ENCODE assay signal across 9 mouse cellular contexts in the genomic region with DNA sequence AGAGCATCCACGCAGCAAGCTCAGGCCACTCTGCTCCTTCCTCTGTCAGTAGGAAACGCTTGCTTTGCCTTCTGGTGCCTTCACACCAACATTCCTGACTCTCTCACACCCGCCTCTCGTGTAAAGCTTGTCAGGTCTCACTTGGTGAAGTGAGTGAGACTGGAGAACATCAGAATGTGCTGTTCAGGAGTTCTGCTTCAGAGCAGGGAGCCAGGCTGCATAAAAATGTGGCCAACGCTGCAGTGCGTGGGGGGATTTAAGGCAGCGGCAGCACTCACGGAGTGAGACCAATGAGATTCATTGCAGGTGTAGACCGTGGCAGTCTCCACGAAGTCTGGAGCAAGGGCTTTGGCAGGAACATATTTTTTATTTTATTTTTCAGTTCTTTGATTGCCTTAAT.
DNase-seq lines count a peak whose midpoint lies in the region; ATAC-seq and TF ChIP-seq lines count a peak whose summit lies in the region.
"Had no signal": no experiment of that assay in that cellular context is flagged by ENCODE, and none has a peak within 500 bp of the region (broad histone marks: within the 10 kb centered on the region; RNA-seq: fewer than 3 reads in every experiment).

No protein-coding gene starts in this region.

- no peaks in the 10 kb centered on the region for H3K9me3 ChIP-seq in embryonic facial prominence, embryonic 12.5 days
- H3K9me3 ChIP-seq in embryonic facial prominence, embryonic 10.5 days: no peaks in the 10 kb centered on the region
- no peaks in the 10 kb centered on the region for H3K9me3 ChIP-seq in heart, postnatal 0 days (replicated peaks; ENCODE audit: control insufficient read depth, low read length)

- H3K27me3 ChIP-seq in embryonic facial prominence, embryonic 12.5 days: no peaks in the 10 kb centered on the region
- H3K27me3 ChIP-seq in embryonic facial prominence, embryonic 10.5 days (replicated peaks; ENCODE audit: low read depth, poor library complexity, severe bottlenecking): peaks cover 5% of the 10 kb centered on the region
- no peaks in the 10 kb centered on the region for H3K27me3 ChIP-seq in heart, postnatal 0 days (ENCODE audit: control insufficient read depth, insufficient read depth, low read length)

- no peak overlapping the region for H3K9ac ChIP-seq in embryonic facial prominence, embryonic 12.5 days
- H3K9ac ChIP-seq in heart, postnatal 0 days (replicated peaks; ENCODE audit: low read depth, low read length): no peak overlapping the region

- no peak for TF ChIP-seq CTCF in heart, postnatal 0 days (IDR thresholded peaks at IDR 0.05; ENCODE audit: low read depth)

- H3K27ac ChIP-seq in embryonic facial prominence, embryonic 12.5 days: 0 out of 2 replicates have a peak overlapping the region, but pooled peaks have one; percentile 24
- H3K27ac ChIP-seq in embryonic facial prominence, embryonic 10.5 days (replicated peaks): no peak overlapping the region
- H3K27ac ChIP-seq in heart, postnatal 0 days (ENCODE audit: low read depth): peak overlapping the region; percentile 7; the same call in 1 of the 2 replicates

- WGBS in embryonic facial prominence, embryonic 12.5 days: 29% methylated on average over 10 of the region's 10 CpGs
- 55% methylated on average over 10 of the region's 10 CpGs for WGBS in embryonic facial prominence, embryonic 10.5 days
- WGBS in heart, postnatal 0 days: 17% methylated on average over 10 of the region's 10 CpGs

- no peak overlapping the region for H3K4me3 ChIP-seq in embryonic facial prominence, embryonic 12.5 days
- no peak overlapping the region for H3K4me3 ChIP-seq in embryonic facial prominence, embryonic 10.5 days
- H3K4me3 ChIP-seq in heart, postnatal 0 days (ENCODE audit: low read depth, low read length): no peak overlapping the region

- no peak overlapping the region for H3K4me2 ChIP-seq in embryonic facial prominence, embryonic 12.5 days (replicated peaks)
- peak overlapping the region; percentile 26 for H3K4me2 ChIP-seq in heart, postnatal 0 days (ENCODE audit: low read depth, low read length)

- peaks cover 32% of the 10 kb centered on the region for H3K4me1 ChIP-seq in embryonic facial prominence, embryonic 12.5 days
- peaks cover 21% of the 10 kb centered on the region for H3K4me1 ChIP-seq in embryonic facial prominence, embryonic 10.5 days
- peaks cover 11% of the 10 kb centered on the region for H3K4me1 ChIP-seq in heart, postnatal 0 days (ENCODE audit: control insufficient read depth, insufficient read depth)

- no peak for ATAC-seq in embryonic facial prominence, embryonic 12.5 days (ENCODE audit: insufficient number of reproducible peaks, insufficient read depth, low FRiP score, low TSS enrichment)
- ATAC-seq in heart, postnatal 0 days (ENCODE audit: insufficient read depth, low read depth): peak; percentile 44; the same call in 1 of the 2 replicates
- ATAC-seq: activated CD4-positive, CD25-positive, alpha-beta regulatory T cell, adult 4 months had no signal

- DNase-seq in embryonic facial prominence, embryonic 10.5 days (ENCODE audit: low spot score): no peak
- peak; percentile 55 for DNase-seq in layer of hippocampus, adult 9-11 months
- DNase-seq in layer of hippocampus, adult 9-10 months (ENCODE audit: low spot score): no peak
- DNase-seq in heart, postnatal 0 days (ENCODE audit: low spot score): peak; percentile 42
- peak; percentile 13 for DNase-seq in mesoderm, embryonic 11.5 days (ENCODE audit: low read depth, low spot score)
- no peak for DNase-seq in urinary bladder, postnatal 25 days (ENCODE audit: low spot score)
- no peak for DNase-seq in spleen, postnatal 14 days (ENCODE audit: low spot score in 2 of 2)

- no peaks in the 10 kb centered on the region for H3K36me3 ChIP-seq in embryonic facial prominence, embryonic 12.5 days
- H3K36me3 ChIP-seq in embryonic facial prominence, embryonic 10.5 days (replicated peaks): no peaks in the 10 kb centered on the region
- no peaks in the 10 kb centered on the region for H3K36me3 ChIP-seq in heart, postnatal 0 days (replicated peaks; ENCODE audit: control insufficient read depth, insufficient read depth, low read length)

- TF ChIP-seq EP300 in heart, postnatal 0 days (IDR thresholded peaks at IDR 0.05; ENCODE audit: low read depth): no peak

Comparison
In these comparisons a context has a peak if more than half of its experiments do, and no peak if none do; other contexts are left out.
1. DNase-seq: peak in layer of hippocampus, adult 9-11 months (single experiment), heart, postnatal 0 days (single experiment) and mesoderm, embryonic 11.5 days (single experiment); none in embryonic facial prominence, embryonic 10.5 days (single experiment), layer of hippocampus, adult 9-10 months (single experiment), urinary bladder, postnatal 25 days (single experiment) and spleen, postnatal 14 days (0 of 2).